Mouse (Mus musculus) midbrain, embryonic 11.5 days (tissue): ENCODE results near the gene Gm44511. TPM values are rescaled to one million over a fixed set of nuclear protein-coding genes. Genes with fewer than 3 reads are reported as not detected.
A peak's percentile ranks its signal among the peaks of the same experiment; 100 is the strongest.

Source experiments
- ATAC-seq: fragments of 200-750 bp; cut with Nextera tagmentation; 2 replicates; pipeline ENCODE4 v1.8.0; 2017; ENCODE audit warnings: moderate TSS enrichment, moderate library complexity; ENCODE audit not compliant: low FRiP score
- DNase-seq: peaks from one replicate; pipeline ENCODE4 v3.0.0; 2015; ENCODE audit warnings: low spot score; ENCODE audit errors: missing footprints
- H3K27ac ChIP-seq: fragments of 300-500 bp; sonication (generic); 2 replicates; pipeline ENCODE4 v1.5.1; 2014; ENCODE audit warnings: low read depth, low read length
- H3K27me3 ChIP-seq: fragments of 300-500 bp; sonication (generic); 2 replicates; pipeline ENCODE4 v1.6.1; 2014; ENCODE audit warnings: mild to moderate bottlenecking, low read length, moderate library complexity, mixed read lengths; ENCODE audit not compliant: control insufficient read depth, insufficient read depth
- H3K36me3 ChIP-seq: fragments of 300-500 bp; sonication (generic); 2 replicates; pipeline ENCODE4 v1.6.1; 2014; ENCODE audit warnings: mild to moderate bottlenecking, low read length, moderate library complexity, mixed read lengths; ENCODE audit not compliant: control insufficient read depth, insufficient read depth
- H3K4me1 ChIP-seq: fragments of 300-500 bp; sonication (generic); 2 replicates; pipeline ENCODE4 v1.6.1; 2014; ENCODE audit warnings: low read length; ENCODE audit not compliant: control insufficient read depth, insufficient read depth
- H3K4me2 ChIP-seq: fragments of 300-500 bp; sonication (generic); 2 replicates; pipeline ENCODE4 v1.6.1; 2014; ENCODE audit warnings: mild to moderate bottlenecking, moderate library complexity
- H3K4me3 ChIP-seq: fragments of 300-500 bp; sonication (generic); 2 replicates; pipeline ENCODE4 v1.5.1; 2014; ENCODE audit warnings: low read depth, low read length
- H3K9ac ChIP-seq: fragments of 300-500 bp; sonication (generic); 2 replicates; pipeline ENCODE4 v1.6.1; 2014; ENCODE audit warnings: low read length
- H3K9me3 ChIP-seq: fragments of 300-500 bp; sonication (generic); 2 replicates; pipeline ENCODE4 v1.6.1; 2016; ENCODE audit warnings: low read length; ENCODE audit not compliant: control insufficient read depth
- WGBS: fragments of 180-500 bp; shearing (Covaris S2); extraction: QIAGEN DNeasy Blood & Tissue Kit; methylation state at CpG from one replicate; pipeline ENCODE4 v1.1.7; 2014; 5-methylcytosine and 5-hydroxymethylcytosine counted together
- polyA plus RNA-seq: library from polyadenylated mRNA; unstranded; fragments of >200 nt; fragmentation: Nextera tagmentation; extraction: Ambion mirVana; gene quantifications from 2 replicates; pipeline ENCODE4 v1.2.1, GENCODE M21; 2014

Gm44511 gene
- polyA plus RNA-seq, 1 experiment from 2014 or later: not detected

GRCm38 (mm10) chr6:128836955-128837334 lies 10.8 kb upstream of the Gm44511 start:
- Histone ChIP-seq H3K9ac (peak overlapping the region; percentile 66; the same call in 1 of the 2 replicates), H3K36me3 (no peaks in the 10 kb centered on the region), H3K4me3 (peak overlapping the region; percentile 74), H3K4me2 (peak overlapping the region; percentile 64; the same call in 1 of the 2 replicates), H3K27ac (no peak overlapping the region), H3K4me1 (no peaks in the 10 kb centered on the region; the same call in 1 of the 2 replicates), H3K27me3 (no peaks in the 10 kb centered on the region), H3K9me3 (no peaks in the 10 kb centered on the region)
- no peak for ATAC-seq
- 87% methylated on average over 6 of the region's 6 CpGs for WGBS
- DNase-seq: no peak

GRCm38 (mm10) chr6:128836191-128836954 lies 10.3 kb upstream of the Gm44511 start:
- no peak overlapping the region for H3K4me2 ChIP-seq
- H3K27ac ChIP-seq: no peak overlapping the region
- ATAC-seq: no peak
- H3K9ac ChIP-seq: no peak overlapping the region
- no peaks in the 10 kb centered on the region for H3K27me3 ChIP-seq
- no peak overlapping the region for H3K4me3 ChIP-seq
- H3K9me3 ChIP-seq: no peaks in the 10 kb centered on the region
- H3K36me3 ChIP-seq: no peaks in the 10 kb centered on the region
- WGBS: 73% methylated on average over 8 of the region's 8 CpGs
- no peaks in the 10 kb centered on the region; the same call in 1 of the 2 replicates for H3K4me1 ChIP-seq
- no peak for DNase-seq

DNA sequence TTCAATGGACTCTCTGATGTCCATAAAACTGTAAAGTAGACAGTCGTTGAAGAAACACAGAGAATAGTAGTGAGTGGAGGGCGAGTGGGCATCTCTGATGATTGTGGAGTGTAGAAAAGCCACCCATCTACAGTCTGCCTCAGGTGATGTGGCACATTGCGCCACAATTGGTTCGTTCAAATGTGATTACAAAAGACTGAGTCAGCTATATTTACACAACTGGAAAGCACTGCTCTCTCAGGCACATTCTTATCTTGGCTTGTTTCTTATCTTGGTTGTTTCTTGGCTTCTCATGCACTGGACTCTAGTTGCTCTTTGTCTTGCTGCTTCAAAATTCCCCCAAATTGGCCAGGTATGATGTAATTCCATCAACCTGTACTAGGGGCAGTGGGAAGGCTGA lies 9.5 kb upstream of the Gm44511 start:
- Histone ChIP-seq H3K9ac (no peak overlapping the region), H3K4me3 (no peak overlapping the region), H3K27ac (no peak overlapping the region), H3K27me3 (no peaks in the 10 kb centered on the region), H3K9me3 (no peaks in the 10 kb centered on the region), H3K4me2 (no peak overlapping the region), H3K36me3 (no peaks in the 10 kb centered on the region), H3K4me1 (no peaks in the 10 kb centered on the region; the same call in 1 of the 2 replicates)
- 90% methylated on average over 4 of the region's 4 CpGs for WGBS
- ATAC-seq (no peak), DNase-seq (no peak)

GRCm38 (mm10) chr6:128833046-128833445 lies 6.9 kb upstream of the Gm44511 start:
- H3K4me2 ChIP-seq: no peak overlapping the region
- H3K4me1 ChIP-seq: no peaks in the 10 kb centered on the region; the same call in 1 of the 2 replicates
- H3K4me3 ChIP-seq: no peak overlapping the region
- DNase-seq (no peak), ATAC-seq (no peak)
- no peaks in the 10 kb centered on the region for H3K27me3 ChIP-seq
- no peaks in the 10 kb centered on the region for H3K36me3 ChIP-seq
- 87% methylated on average over 10 of the region's 10 CpGs for WGBS
- H3K9ac ChIP-seq: no peak overlapping the region
- no peak overlapping the region for H3K27ac ChIP-seq
- H3K9me3 ChIP-seq: no peaks in the 10 kb centered on the region

DNA sequence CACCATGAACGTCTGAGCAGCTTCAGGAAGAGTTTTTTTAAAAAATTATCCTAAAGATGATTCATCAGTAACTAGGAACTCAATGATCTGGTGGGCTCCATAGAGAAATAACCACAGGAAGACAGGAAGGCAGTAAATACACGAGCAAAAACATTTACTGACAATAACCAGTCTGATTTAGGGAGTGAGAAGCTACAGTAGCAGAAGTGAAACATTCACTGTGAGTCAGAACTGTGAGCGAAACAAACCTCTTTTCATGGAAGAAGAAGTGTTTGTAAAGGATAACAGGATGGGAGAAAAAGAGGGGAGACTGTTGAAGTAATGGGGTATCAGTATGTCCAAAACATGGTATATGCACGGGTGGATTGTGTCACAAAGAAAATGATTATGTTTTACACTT lies 3.7 kb upstream of the Gm44511 start:
- Histone ChIP-seq H3K9ac (no peak overlapping the region), H3K36me3 (no peaks in the 10 kb centered on the region), H3K4me1 (no peaks in the 10 kb centered on the region), H3K9me3 (no peaks in the 10 kb centered on the region), H3K27me3 (no peaks in the 10 kb centered on the region), H3K4me3 (no peak overlapping the region), H3K27ac (no peak overlapping the region), H3K4me2 (no peak overlapping the region)
- WGBS: 75% methylated on average over 4 of the region's 4 CpGs
- DNase-seq (no peak), ATAC-seq (no peak)

DNA sequence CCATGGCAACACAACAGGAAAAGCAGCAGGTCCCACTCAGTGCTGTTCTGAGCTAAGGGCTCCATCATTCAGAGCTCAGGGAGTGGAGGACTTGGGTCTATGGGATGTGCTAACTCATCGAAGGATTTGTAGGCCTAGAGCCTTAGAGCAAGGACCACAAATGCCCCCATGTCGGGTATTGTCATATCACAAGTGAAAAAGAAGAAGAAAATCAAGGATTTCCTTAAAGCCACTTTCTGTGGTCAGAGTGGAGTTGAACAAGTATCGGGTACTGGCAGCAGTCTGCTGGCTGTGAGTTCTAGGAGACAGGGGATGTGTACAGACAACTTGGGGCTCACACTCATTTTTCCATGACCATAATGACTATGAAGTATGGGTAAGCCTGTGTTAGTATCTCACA lies 666 bp upstream of the Gm44511 start:
- no peak overlapping the region for H3K4me2 ChIP-seq
- ATAC-seq (no peak), DNase-seq (no peak)
- H3K36me3 ChIP-seq: no peaks in the 10 kb centered on the region
- no peaks in the 10 kb centered on the region for H3K27me3 ChIP-seq
- H3K9me3 ChIP-seq: no peaks in the 10 kb centered on the region
- H3K4me1 ChIP-seq: no peaks in the 10 kb centered on the region
- WGBS: 83% methylated on average over 3 of the region's 3 CpGs
- no peak overlapping the region for H3K27ac ChIP-seq
- no peak overlapping the region for H3K4me3 ChIP-seq
- no peak overlapping the region for H3K9ac ChIP-seq

DNA sequence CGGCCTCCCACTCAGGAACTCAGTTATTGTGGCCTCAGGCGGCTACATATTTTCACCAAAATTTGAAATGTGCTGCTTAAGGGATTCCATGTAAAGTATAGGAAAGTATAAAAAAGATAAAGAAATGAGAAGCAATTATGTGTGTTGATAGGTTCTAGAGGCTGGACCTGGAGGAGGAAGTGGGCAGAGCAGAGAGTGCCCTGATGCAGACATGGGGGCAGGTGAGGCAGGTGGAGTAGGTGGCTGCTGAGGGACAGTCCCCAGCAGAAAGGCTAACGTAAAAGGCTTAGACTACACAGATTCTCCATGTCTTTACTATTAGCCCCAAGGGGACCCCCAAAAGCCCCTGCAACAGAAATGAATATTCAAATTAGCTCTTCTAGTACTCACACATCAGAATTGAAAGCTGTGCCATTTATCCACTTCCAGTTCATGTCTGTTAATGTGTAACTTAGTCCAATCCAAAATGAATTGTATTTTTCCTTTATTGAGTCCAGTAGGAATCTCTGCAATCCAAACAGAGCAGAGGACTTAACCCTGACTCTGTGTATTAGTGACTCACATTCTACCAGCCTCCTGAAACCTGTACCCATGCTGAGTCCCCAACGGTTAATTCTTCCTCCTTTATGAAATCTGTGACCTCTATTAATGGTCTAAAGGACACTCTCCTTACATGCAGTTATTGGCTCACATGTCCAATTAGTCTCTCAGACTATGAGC lies 7.9 kb downstream of the Gm44511 start:
- no peak for DNase-seq
- WGBS: 78% methylated on average over 4 of the region's 4 CpGs
- no peak overlapping the region for H3K4me2 ChIP-seq
- H3K9me3 ChIP-seq: no peaks in the 10 kb centered on the region
- no peak overlapping the region for H3K27ac ChIP-seq
- no peaks in the 10 kb centered on the region for H3K4me1 ChIP-seq
- H3K4me3 ChIP-seq: no peak overlapping the region
- no peaks in the 10 kb centered on the region for H3K36me3 ChIP-seq
- H3K27me3 ChIP-seq: no peaks in the 10 kb centered on the region
- no peak for ATAC-seq
- no peak overlapping the region for H3K9ac ChIP-seq

- 89% methylated on average over 5 of the region's 5 CpGs for WGBS
Observed at GRCm38 (mm10) chr6:128808532-128808931, 17.6 kb downstream of the Gm44511 start.

DNA sequence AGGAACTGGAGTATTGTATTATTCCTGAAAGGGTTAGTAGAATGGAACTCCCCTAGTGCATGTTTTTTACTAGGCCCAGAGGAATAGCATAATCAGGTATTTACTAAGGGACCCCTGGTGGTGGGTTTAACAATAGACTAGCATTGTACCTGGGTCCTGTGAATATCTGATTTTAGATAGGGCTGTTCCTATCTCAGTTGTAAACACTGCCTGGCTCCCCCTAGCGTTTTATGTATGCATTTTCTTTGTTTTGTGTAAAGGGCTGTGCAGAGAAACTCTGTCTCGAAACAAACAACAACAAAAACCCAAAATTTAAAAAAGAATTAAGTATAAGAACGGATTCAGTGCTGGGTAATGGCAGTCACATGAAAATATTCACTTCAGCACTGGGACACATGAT lies 19.1 kb downstream of the Gm44511 start:
- Histone ChIP-seq H3K4me3 (no peak overlapping the region), H3K9ac (no peak overlapping the region), H3K4me2 (no peak overlapping the region), H3K27ac (no peak overlapping the region), H3K27me3 (no peaks in the 10 kb centered on the region), H3K4me1 (no peaks in the 10 kb centered on the region), H3K36me3 (no peaks in the 10 kb centered on the region), H3K9me3 (no peaks in the 10 kb centered on the region)
- no peak for ATAC-seq
- peak; percentile 86 for DNase-seq
- 73% methylated on average over 3 of the region's 3 CpGs for WGBS

More at GRCm38 (mm10) chr6:128808532-128808931, 17.6 kb downstream of the Gm44511 start:
- H3K27ac ChIP-seq: no peak overlapping the region
- no peak overlapping the region for H3K4me3 ChIP-seq
- no peaks in the 10 kb centered on the region for H3K9me3 ChIP-seq
- no peaks in the 10 kb centered on the region for H3K4me1 ChIP-seq
- no peak overlapping the region for H3K4me2 ChIP-seq
- H3K9ac ChIP-seq: no peak overlapping the region
- ATAC-seq (no peak), DNase-seq (no peak)
- H3K36me3 ChIP-seq: no peaks in the 10 kb centered on the region
- H3K27me3 ChIP-seq: no peaks in the 10 kb centered on the region
